Mouse (Mus musculus) frontal cortex, adult 2 months (tissue): ENCODE results near the gene Syt15. TPM values are rescaled to one million over a fixed set of nuclear protein-coding genes. Genes with fewer than 3 reads are reported as not detected.
A peak's percentile ranks its signal among the peaks of the same experiment; 100 is the strongest.
"Not testable (repeated sequence)": the region's sequence is repeated elsewhere in the genome, so short reads cannot be mapped to it uniquely, and the experiment has no call there.

Experiments
- DNase-seq, 2 experiments: peaks; one replicate each; pipeline ENCODE4 v3.0.0; 2022; ENCODE audit warnings: low spot score in 1 of 2; ENCODE audit errors: extremely low spot score in 1 of 2
- polyA plus RNA-seq: library from polyadenylated mRNA; depleted of rRNA; stranded (reverse); fragments of >200 nt; gene quantifications from 2 replicates; pipeline ENCODE4 v1.2.3, GENCODE M21; 2012

Gene Syt15
- polyA plus RNA-seq, 1 experiment, result 1.1 TPM

DNA sequence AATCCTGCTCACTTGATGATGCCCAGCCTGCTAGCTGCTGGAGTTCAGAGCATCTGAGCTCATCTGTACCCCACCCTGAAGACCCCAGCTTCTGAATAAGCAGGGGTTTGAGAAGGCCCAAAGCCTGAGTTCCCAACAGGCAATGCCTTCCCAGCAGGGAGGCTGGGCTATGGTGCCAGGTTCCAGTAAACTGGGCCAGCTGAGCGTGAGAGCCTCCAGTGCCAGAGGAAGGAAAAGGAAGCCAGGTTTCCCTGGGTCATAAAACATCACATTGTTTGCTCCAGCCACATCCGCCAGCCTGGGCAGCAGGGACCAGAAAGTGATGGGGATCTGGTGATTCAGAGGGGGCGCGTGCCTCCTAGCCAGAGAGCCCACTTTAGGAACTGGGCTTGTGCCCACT lies 7.2 kb downstream of the Syt15 start:
- DNase-seq, result peak in 1 of 2 experiments; percentile 17

DNA sequence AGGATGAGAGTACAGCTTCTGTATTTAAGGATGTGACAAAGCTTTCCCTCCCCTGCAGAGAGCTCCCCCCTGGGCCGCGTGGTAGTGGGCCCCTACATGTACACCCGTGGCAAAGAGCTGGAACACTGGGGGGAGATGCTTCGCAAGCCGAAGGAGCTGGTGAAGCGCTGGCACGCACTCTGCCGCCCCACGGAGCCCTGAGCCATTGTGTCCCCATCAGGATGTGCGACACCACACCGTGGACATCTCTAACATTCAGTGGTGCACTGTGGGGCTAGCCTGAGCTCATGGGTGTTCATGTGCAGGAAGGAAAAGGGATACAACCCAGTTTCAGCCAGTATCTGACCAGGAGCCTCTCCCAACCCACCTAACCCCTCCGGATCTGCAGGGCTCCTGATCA lies 8.6 kb downstream of the Syt15 start:
- no peak for DNase-seq

DNA sequence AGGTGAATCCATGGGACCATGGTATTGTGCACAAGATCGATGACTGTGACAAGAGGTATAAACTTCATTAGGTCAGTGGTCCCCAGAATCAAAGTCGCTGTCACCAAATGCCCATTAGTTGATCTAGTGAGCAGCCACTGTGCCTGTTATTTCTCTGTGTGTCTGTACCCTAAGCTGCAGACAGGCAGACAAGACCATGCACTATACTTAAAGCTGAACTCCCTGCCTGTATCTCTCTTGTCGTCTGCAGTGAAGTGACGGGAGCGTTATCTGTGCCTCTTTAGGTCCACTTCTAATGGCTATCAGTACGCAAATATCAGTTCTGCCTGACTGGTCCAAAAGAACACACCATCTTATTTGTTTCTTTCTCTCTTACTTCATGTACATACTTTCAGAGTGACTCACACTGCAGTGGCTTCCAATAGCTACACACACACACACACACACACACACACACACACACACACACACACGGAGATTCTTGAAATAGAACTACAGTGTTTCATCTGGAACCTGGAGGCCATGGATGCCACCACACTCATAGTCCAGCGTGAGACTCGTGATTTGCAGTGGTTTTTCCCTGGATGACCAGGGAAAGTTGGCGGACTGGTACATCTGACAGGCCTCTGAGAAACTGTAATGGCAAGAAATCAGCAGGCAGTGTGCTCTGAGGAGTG lies 9.6 kb downstream of the Syt15 start:
- no peak for DNase-seq

DNA sequence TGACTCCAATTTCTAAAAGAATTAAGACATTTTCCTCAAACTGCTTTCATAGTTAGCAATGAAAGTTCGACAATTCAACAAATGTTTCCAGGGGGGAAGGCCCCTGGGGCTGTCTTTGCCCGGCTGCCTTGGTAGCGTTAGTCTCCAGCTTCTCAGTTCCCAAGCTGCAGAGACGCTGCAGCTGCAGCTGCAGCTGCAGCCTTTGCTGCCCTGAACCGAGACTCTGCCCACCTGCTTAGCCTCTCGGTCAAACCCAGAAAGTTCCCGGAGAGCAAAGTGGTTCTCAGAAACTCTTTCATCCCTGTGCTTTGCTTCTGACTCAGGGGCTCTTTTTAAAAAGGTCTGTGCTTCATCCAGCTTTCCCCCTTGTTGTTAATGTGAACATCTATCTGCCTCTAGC lies 12.9 kb downstream of the Syt15 start:
- DNase-seq, result no peak

DNA sequence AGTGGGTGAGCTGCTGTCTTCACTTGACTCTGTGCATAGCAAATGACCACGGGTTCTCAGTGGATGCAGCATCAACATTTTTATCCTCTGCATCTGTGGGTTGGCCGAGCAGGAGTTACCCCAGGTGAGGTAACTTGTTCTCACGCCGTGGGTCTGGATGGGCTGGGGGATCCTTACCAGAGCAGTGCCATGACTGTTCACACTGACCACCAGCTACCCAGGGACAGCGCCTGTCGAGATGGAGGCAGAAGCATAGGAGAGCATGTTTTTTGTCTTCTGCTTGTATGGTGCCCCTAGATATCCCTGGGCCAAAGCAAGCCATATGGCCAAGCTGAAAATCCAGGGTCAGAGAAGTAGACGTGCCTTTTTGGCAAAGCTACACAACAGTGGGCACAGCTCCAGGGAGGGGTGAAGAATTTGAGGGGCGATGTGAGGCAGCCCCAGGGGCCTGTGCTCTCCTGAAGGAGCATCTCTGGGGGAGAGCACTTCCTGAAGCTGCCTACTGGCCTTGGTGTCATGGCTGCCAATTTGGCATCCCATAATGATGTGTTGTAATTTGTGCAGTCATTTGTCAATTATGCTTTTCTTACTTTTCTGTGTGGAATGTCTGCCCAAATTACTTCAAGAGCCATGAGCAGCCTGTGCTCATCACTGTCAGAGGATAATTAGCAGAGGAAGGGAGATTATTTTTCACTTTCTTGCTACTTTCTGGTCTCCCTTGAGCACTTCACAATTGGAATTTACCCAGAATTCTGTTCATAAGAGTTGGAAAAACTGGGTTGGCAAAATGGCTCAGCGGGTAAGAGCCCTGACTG lies 13.7 kb downstream of the Syt15 start:
- no peak for DNase-seq

DNA sequence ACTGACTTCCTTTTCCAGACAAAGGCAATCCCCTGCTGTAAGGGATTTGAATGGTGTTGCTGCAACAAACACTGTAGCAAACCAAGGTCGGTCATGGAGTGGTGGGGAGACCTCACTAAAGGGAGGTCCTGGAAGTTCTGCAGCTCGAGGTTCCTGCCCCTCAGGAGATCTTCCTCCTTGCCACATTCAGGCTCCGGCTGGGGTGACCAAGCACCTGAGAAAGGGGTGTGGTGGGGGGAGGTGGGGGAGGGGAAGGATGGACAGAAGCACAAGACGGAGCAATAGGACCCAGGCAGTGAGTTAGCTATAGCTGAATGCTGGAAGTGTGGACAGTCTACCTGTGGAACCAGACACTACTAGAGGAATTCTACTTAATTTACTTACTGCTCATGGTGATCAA lies 14.5 kb downstream of the Syt15 start:
- DNase-seq, result no peak

DNA sequence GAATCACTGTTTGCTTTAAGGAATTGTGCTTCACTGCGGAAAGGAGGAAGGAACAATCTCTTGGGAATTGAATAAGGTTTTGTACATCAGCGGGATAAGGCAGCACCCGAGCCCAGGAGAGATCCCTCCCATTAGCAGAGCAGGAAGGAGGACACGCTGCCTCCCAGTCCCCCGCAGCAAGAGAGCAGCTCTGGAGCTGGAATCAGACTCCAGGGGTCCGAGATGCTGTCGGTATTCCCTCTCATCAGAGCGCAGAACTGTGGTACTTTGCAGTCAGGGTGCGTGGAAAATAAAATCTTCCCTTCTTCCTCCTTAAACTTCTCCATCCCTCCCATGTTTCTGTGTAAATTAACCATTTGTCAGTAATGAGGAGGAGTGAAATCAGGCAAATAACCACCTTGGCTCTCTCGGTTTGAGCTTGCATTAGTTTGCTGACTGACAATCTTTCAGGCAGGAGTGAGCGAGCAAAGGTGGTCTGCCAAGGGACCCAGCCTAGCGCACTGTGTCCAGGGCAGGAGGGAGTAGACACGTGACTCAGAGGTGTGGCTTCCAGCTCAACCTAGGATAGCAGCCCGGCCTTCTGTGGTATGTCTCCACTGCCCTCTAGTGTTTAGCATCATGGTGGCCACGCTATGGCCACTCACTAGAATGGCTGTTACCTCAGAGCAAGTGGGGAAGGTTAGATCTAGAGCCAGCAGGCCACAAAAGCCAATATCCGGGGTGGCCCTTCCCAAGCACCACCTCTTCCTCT lies 15.4 kb downstream of the Syt15 start:
- peak; percentile 11 to 49 for DNase-seq

DNA sequence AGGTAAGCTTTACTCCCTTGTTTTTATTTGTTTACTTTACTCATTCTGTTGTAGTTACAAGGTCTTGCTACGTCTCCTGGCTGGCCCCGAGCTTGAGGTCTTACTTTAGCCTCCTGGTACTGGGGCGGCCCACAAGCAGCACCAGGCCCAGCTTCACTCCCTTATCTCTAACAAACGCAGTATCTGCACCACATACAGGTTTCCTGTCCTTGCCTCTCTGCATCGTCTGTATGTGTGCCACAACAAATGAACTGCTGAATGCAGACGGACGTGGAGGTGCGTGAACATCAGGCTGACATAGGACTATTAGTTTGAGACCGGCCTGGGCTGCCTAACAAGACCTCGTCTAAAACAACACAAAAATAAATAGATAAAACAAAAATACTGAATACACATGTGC lies 20.9 kb downstream of the Syt15 start:
- DNase-seq, result no peak

DNA sequence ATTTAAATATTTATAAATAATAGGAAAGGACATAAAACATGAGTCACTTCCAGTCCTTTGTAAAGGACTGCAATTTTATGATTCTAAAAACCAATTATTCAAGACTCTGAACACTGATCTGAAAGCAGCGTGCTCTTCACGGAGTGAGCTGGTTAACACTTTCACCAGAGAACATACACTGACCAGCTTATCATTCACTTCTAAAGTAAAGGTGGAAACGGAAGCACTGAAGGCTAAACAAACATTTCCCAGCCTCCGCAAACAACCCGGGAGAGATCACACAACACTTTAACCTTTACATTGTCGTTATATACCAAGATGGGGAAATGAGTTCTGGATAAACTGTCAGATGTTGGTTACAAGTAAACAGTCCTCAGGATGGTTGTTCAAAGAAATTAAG lies 21.3 kb downstream of the Syt15 start:
- no peak for DNase-seq

DNA sequence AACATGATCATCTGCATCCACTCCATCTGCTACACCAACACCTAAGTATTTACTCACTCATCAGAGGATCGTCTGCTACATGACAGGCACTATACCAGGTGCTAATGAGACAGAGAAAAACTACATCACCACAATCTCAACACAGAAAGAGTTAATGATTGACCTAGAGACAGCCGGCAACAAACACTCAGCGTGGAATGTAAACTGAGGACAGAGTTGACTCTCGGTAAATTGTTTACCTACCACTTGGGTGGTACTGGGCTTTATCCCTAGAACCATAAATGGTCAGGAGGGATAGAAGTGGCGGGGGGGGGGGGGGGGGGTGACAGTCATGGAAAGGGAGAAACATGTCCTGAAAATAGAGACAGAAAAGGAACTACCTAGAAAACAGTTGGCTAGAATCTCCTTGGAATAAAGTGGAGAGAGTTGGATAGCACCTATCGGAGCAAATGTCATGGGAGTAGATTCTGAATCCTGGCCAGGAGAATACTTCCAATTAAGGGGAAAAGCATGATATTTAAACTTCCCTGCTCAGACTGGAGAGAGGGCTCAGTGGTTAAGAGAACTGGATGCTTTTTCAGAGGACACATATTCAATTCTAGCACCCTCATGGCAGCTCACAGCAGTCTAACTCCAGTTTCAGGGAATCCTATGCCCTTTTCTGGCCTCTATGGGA lies 33.2 kb downstream of the Syt15 start:
- DNase-seq, result no peak

DNA sequence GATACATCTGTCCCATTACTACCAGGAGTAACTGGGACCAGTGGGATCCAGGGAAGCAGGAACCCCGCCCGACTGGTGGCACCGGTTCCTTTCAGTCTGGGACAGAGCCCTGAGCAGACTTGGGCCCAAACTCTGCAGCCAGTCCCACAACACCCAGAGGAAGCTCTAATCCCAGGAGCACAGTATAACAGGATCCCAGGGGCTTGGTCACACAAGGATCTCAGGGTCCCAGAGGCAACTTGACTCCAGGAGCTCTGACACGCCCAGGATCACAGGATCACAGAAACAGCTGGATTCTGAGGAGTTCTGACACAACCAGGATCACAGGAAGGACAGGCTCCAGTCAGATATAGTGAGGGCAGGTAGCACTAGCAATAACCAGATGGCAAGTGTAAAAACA lies 33.9 kb downstream of the Syt15 start:
- DNase-seq, result no peak

DNA sequence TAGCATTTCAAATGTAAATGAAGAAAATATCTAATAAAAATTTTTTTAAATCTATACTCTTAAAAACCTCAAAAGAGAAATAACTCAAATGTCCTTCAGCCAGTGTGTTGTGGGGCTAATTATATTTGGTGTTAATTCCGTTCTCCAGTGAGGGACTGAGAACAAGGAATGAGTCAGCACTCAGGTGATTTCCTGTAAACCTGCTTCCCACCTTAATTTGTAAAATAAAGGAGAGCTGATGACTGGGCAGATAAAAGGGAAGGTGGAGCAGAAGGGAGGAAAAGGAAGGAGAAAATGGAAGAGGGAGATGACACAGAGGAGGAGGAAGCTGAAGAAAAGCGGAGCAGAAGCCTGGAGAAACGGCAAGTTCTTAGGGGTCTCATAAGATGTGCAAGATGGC lies 39.1 kb downstream of the Syt15 start:
- DNase-seq, result not testable (repeated sequence)

DNA sequence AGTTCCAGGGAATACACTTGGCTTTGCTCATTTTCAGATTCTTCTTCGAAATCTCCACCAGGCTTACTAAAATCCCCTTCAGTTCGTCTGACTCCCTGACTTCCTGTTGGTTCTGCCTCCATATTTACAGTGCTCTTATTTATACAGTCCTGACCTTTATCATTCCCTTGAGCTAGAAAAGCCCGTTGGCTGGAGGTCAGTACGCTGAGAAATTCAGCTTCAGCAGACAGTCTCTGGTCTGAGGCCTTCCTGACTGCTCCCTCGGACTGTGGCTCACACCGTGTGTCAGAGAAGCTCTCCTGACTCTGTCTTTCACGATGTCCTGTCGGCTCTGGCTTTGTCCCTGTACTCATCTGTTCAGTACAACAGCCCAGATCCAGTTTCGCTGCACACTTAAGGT lies 48.7 kb downstream of the Syt15 start:
- DNase-seq, result no peak

DNA sequence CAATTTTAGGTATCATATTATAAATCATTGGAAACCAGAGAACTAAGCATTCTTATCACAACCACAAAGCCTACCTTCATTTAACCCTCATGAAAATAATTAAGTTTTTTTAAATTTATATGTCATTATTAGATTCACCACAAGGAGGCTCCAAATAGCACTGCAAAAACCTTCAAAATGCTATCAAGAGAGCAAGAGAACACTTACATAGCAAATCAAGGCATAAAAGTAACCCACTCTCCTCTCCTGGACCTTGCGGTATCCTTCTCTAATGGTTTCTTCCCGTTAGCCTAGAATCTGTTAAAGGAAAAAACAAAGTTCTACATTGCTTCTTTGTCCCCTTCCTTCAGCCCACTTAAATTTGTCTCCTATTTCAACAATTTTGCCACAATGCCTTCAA lies 53.9 kb downstream of the Syt15 start:
- DNase-seq, result peak in 1 of 2 experiments; percentile 11

DNA sequence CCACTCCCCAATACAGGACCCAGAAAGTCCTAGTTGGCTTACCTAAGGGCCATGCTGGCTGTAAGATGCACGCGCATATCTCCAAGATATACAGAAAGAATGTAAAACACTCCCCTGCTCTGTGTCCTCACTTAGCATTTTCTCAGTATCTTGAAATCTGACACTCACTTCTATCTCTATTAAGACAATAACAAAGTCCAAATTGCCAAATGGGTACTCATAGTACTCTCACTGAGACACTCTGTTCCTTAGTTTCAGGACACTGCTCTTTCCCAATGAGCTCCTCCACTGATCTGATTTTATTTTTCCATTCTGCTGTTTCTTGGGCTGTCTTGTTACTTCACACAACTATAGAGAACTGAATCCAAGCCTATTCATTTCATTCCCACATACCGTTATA lies 54.7 kb downstream of the Syt15 start:
- DNase-seq, result no peak

DNA sequence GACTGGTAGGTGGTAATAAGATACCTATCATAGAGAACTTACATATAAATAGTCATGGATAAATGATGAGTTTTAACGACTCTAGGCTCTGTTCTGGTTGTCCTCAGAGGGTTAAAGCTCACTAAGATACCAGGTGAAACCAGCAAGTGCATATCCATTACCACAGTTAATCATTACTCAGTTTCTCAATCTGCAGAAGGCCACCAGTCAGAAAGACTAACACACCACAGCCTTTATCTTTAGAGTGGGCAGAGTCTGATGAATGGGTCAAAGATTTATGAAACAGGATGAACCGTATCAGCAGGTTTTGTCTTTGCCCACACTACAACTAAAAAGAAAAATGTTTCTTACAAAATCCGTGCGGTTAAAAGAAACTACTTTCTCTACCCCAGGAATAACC lies 55.8 kb downstream of the Syt15 start:
- no peak for DNase-seq

DNA sequence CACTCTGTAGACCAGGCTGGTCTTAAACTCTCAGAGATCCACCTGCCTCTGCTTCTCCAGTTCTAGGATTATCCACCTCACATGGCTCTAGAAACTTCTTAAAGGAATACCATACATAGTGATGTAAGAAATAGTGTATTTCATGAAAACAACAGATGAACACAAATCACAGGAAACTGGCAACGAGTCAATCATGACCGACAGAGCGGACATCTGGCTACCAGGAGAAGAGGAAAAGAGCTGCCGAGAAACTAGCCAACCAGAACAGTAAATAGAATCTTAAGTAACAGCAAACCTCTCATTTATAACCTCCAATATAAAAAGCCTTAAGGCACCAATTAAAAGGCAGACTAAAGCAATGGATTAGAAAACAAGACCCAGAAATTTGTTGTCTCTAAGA lies 60.3 kb downstream of the Syt15 start:
- no peak for DNase-seq
